Mouse (Mus musculus): Measurements from ENCODE around the gene Trpm8. TPM values are rescaled to one million over a fixed set of nuclear protein-coding genes. Genes with fewer than 3 reads are reported as not detected.

The Trpm8 gene
- polyA plus RNA-seq, 1 experiment from 2014 or later: not detected

DNA sequence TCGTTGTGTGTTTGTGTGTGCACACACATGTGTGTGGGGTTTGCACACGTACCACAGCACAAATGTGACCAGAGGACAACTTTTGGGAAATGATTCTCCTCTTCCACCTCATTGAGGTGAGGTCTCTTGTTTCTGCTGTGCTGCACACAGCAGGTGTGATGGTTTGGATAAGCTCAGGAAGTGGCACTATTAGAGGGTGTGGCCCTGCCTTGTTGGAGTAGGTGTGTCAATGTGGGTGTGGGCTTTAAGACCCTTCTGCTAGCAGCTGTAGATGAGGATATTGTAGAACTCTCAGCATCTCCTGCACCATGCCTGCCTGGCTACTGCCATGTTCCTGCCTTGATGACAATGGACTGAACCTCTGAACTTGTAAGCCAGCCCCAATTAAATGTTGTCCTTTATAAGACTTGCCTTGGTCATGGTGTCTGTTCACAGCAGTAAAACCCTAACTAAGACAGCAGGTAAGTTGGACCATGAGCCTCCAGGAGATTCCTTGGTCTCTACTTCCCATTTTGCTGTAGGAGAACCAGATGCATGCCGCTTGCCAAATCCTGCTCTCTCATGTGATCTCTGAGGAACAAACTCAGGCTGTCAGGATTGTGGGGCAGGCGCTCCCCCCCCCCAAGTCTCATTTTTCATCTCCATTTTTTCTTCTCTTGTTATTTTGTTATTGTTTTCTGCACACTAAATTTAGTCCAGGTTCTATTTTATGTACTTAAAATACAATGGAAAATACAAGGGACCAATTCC, 18.9 kb downstream of the Trpm8 start:
- ATAC-seq (replicated peaks; ENCODE audit: low FRiP score, low read depth) (peak; percentile 15; the same call in 1 of the 2 replicates), DNase-seq (ENCODE audit: low spot score) (peak; percentile 4)
- TF ChIP-seq CTCF (IDR thresholded peaks at IDR 0.05; ENCODE audit: low read depth): no peak
- peaks cover 37% of the 10 kb centered on the region for H3K9me3 ChIP-seq (replicated peaks; ENCODE audit: low read length)
- H3K36me3 ChIP-seq (ENCODE audit: insufficient read depth, low read length): no peaks in the 10 kb centered on the region
- H3K4me2 ChIP-seq (ENCODE audit: low read length): no peak overlapping the region
- H3K9ac ChIP-seq (ENCODE audit: low read depth, low read length): no peak overlapping the region
- H3K27me3 ChIP-seq (ENCODE audit: insufficient read depth, low read length): no peaks in the 10 kb centered on the region
- 72% methylated on average over 4 of the region's 4 CpGs for WGBS
- no peaks in the 10 kb centered on the region for H3K4me1 ChIP-seq (replicated peaks; ENCODE audit: insufficient read depth, low read length)
- H3K4me3 ChIP-seq (replicated peaks; ENCODE audit: low read depth, low read length): no peak overlapping the region
- H3K27ac ChIP-seq: no peak overlapping the region

DNA sequence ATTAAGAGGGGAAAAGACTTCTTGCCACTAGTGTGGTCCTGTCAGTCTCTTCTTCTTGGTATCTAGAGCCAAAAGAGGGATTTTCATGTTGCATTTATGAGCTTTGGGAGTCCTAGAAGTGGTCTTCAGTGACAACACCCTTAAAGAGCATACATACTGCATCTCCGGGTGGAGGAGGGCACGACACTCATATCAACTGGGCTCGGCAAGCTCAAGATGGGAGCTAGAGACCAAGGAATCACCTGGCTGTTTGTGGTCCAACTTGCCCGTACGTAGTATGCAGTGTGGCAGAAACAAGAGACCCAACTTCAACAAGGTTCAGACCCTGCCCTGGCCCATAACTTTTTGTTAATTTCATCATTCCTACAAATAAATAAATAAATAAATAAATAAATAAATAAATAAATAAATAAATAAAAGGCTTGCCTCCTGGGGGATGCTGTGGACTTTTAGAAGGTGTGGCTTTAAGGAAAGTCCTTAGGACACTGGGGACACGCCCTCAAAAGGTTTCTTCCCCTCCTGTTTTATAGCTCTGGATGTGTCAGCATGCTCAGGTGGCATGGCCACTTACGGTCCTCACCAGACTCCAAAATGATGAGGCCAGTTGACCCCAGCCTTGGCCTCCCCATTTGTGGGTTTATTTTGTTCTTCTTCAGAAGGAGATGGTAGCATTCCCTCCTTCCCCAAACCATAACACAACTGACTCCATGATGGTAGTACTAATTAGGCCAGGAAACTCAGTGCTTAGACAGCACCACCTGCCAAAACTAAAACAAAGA, 20.2 kb downstream of the Trpm8 start:
- Histone ChIP-seq H3K27ac (no peak overlapping the region), H3K4me1 (replicated peaks; ENCODE audit: insufficient read depth, low read length) (no peaks in the 10 kb centered on the region), H3K27me3 (ENCODE audit: insufficient read depth, low read length) (no peaks in the 10 kb centered on the region), H3K36me3 (ENCODE audit: insufficient read depth, low read length) (no peaks in the 10 kb centered on the region), H3K9me3 (replicated peaks; ENCODE audit: low read length) (peaks cover 40% of the 10 kb centered on the region), H3K4me2 (ENCODE audit: low read length) (no peak overlapping the region), H3K9ac (ENCODE audit: low read depth, low read length) (no peak overlapping the region), H3K4me3 (replicated peaks; ENCODE audit: low read depth, low read length) (no peak overlapping the region)
- no peak for TF ChIP-seq CTCF (IDR thresholded peaks at IDR 0.05; ENCODE audit: low read depth)
- ATAC-seq (replicated peaks; ENCODE audit: low FRiP score, low read depth): no peak
- WGBS: 66% methylated on average over 7 of the region's 7 CpGs
- peak; percentile 3 for DNase-seq (ENCODE audit: low spot score)

DNA sequence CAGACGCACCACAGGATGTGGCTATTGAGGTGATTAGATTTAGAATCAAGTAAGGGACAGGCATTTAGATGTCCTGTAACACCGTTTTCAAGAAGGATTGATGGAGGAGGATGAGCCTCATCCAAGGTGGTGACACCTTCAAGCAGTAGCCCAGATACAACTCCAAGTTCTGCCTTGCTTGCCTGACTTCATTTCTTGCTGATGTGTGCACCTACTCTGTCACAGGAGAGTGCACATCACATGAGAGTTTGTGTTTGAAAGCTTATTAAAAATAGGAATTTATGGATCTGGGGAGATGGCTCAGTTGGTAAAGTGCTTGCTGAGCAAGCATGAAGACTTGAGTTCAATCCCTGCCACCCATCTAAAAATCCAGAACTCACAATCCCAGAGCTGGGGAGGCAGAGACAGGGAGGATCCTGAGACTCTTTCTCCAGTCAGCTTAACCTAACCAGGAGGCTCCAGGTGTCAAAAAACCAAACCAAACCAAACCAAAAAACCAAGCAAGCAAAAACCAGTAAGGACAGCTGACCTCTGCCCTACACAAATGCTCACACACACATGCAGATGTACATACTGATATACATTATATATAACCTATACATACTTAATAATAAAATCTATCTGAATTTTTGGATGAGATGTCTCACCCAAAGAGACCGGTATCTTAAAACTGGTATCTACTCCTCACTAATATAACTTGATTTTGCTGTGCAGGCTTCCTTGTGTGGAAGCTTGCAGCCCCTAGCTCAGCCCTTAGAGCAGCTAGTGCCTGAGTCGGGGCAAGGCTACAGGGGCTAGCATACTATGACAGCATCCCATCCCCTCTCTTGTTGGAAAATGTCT, 21.4 kb downstream of the Trpm8 start:
- 65% methylated on average over 4 of the region's 4 CpGs for WGBS
- Histone ChIP-seq H3K4me2 (ENCODE audit: low read length) (no peak overlapping the region), H3K27me3 (ENCODE audit: insufficient read depth, low read length) (no peaks in the 10 kb centered on the region), H3K4me1 (replicated peaks; ENCODE audit: insufficient read depth, low read length) (no peaks in the 10 kb centered on the region), H3K4me3 (replicated peaks; ENCODE audit: low read depth, low read length) (no peak overlapping the region), H3K36me3 (ENCODE audit: insufficient read depth, low read length) (no peaks in the 10 kb centered on the region), H3K9ac (ENCODE audit: low read depth, low read length) (no peak overlapping the region), H3K9me3 (replicated peaks; ENCODE audit: low read length) (peaks cover 42% of the 10 kb centered on the region), H3K27ac (no peak overlapping the region)
- ATAC-seq (replicated peaks; ENCODE audit: low FRiP score, low read depth): no peak
- TF ChIP-seq CTCF (IDR thresholded peaks at IDR 0.05; ENCODE audit: low read depth): no peak
- no peak for DNase-seq (ENCODE audit: low spot score)

DNA sequence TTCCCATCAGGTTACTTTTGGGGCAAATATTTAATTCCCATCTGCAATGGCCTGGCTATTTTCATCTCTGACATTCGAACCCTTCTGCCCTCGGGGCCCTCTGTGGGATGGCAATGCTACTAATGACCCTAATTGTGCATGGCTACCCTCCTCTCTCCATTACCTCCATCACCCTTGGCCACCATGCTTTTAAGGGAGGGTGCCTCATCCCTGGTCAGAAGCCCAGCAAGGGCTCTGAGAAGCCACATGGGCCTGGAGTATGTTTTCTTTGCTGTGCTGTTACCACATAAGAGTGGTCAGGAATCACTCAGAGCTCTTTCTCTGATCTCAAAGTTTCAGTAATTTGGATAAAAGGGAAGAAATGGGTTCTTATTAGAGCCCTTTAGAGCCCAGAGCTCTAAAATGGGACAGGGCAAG, 22.1 kb downstream of the Trpm8 start:
- Histone ChIP-seq H3K4me1 (replicated peaks; ENCODE audit: insufficient read depth, low read length) (no peaks in the 10 kb centered on the region), H3K4me2 (ENCODE audit: low read length) (no peak overlapping the region), H3K9me3 (replicated peaks; ENCODE audit: low read length) (peaks cover 45% of the 10 kb centered on the region), H3K36me3 (ENCODE audit: insufficient read depth, low read length) (no peaks in the 10 kb centered on the region), H3K27ac (no peak overlapping the region), H3K4me3 (replicated peaks; ENCODE audit: low read depth, low read length) (no peak overlapping the region), H3K9ac (ENCODE audit: low read depth, low read length) (no peak overlapping the region), H3K27me3 (ENCODE audit: insufficient read depth, low read length) (no peaks in the 10 kb centered on the region)
- WGBS: 77% methylated on average over 2 of the region's 2 CpGs
- ATAC-seq (replicated peaks; ENCODE audit: low FRiP score, low read depth) (no peak), DNase-seq (ENCODE audit: low spot score) (peak; percentile 2)
- no peak for TF ChIP-seq CTCF (IDR thresholded peaks at IDR 0.05; ENCODE audit: low read depth)

DNA sequence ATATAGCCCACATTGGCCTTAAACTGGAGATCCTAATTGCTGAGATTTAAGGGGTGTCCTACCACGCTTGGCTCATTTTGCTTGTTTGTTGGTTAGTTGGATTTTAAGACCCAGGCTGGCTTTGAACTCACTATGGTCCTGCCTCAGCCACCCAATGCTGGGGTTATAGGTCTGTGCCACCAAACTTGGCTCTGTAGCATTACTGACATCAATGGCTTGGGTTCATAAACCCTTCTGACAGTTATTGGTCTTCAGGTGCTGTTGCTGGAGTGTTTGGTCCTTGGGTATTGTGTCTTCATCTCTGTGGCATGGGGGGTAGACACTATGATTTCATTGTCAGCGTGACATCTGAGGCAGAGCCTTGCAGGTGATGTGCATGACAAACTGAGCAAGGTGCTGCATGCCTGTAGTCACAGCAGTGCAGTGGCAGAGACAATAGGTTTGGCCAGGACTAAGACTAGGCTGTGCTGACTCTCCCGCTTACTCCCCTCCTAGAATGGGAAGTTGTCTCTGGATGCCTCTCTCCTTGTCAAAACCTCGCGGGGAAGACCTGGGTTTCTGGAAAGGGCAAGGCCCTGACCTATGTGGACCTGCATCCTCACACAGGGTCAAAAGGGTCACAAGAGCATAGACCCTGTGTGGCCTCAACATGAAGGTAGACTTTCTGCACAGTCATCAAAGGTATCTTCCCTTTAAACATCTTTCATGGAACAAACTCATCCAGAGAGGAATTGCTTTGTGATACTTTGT, 23.0 kb downstream of the Trpm8 start:
- Histone ChIP-seq H3K9me3 (replicated peaks; ENCODE audit: low read length) (peaks cover 49% of the 10 kb centered on the region), H3K4me1 (replicated peaks; ENCODE audit: insufficient read depth, low read length) (no peaks in the 10 kb centered on the region), H3K27me3 (ENCODE audit: insufficient read depth, low read length) (no peaks in the 10 kb centered on the region), H3K9ac (ENCODE audit: low read depth, low read length) (no peak overlapping the region), H3K36me3 (ENCODE audit: insufficient read depth, low read length) (no peaks in the 10 kb centered on the region), H3K27ac (no peak overlapping the region), H3K4me3 (replicated peaks; ENCODE audit: low read depth, low read length) (no peak overlapping the region), H3K4me2 (ENCODE audit: low read length) (no peak overlapping the region)
- TF ChIP-seq CTCF (IDR thresholded peaks at IDR 0.05; ENCODE audit: low read depth): no peak
- ATAC-seq (replicated peaks; ENCODE audit: low FRiP score, low read depth) (no peak; the same call in 1 of the 2 replicates), DNase-seq (ENCODE audit: low spot score) (peak; percentile 3)
- WGBS: 40% methylated on average over 5 of the region's 5 CpGs

All from kidney, postnatal 0 days (tissue).